Mouse (Mus musculus): ENCODE data around the gene Setd5.

The Setd5 gene

DNA sequence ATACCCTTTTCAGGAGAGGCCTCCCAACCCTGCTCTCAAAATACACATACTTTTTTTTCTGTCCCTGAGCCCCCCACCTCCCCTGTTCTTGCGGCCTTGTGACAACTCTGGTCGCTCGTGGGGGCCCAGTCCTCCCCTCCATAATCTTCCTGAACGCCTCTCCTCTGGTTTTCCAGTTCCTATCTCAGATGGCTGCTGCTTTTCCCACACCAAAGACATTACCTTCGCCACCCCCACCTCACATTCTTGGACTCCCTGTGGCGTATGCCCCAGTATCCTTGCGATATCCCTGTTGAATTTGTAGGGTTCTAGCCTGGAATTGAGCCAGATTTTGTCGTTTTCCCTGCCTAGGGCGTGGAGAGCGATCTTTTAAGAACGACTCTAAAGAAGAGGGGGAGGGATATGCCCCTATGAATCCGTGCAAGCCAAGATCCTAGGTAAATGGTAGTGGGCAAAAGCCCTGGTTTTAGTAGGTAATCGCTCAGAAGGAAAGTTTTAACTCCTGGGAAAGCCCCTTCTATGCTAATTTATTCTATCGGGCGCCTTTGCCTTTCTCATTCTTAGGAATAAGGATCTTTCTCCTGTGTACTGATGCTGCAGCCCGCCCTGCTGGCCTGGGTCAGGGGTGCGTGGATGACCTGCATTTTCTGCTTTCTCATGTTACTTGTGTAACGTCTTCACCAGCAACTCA is 1.0 kb downstream of the Setd5 start:
- H3K36me3 ChIP-seq (ENCODE audit: control insufficient read depth, insufficient read depth, low read length, poor library complexity, severe bottlenecking) = no peaks in the 10 kb centered on the region
- peak; percentile 18 for DNase-seq (ENCODE audit: low read depth, low spot score)

DNA sequence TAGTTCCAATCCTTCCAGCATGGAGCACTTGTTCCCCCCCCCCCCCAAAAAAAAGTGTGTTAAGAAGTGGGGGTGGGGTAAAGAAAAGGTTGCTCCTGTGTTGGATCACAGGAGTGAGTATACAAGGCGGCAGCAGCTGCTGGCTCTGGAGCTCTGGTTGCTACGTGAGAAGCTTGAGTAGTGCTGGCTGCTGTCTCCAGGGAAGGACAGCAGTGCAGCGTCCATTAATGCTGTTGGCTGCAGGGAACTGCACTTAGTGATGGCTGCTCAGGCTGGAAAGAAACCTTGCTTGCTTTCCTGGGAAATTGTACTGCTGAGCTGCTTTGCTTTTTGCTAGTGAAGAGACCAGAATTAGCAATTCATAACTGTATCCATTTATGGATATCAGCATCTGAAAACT is 2.3 kb downstream of the Setd5 start:
- DNase-seq (ENCODE audit: low read depth, low spot score) = no peak
- Histone ChIP-seq H3K27me3 (ENCODE audit: control insufficient read depth, insufficient read depth, low read length, poor library complexity, severe bottlenecking) (no peaks in the 10 kb centered on the region), H3K36me3 (ENCODE audit: control insufficient read depth, insufficient read depth, low read length, poor library complexity, severe bottlenecking) (no peaks in the 10 kb centered on the region)

More for the DNA sequence above, 1.0 kb downstream of the Setd5 start:
- H3K27me3 ChIP-seq (ENCODE audit: control insufficient read depth, insufficient read depth, low read length, poor library complexity, severe bottlenecking) = no peaks in the 10 kb centered on the region

DNA sequence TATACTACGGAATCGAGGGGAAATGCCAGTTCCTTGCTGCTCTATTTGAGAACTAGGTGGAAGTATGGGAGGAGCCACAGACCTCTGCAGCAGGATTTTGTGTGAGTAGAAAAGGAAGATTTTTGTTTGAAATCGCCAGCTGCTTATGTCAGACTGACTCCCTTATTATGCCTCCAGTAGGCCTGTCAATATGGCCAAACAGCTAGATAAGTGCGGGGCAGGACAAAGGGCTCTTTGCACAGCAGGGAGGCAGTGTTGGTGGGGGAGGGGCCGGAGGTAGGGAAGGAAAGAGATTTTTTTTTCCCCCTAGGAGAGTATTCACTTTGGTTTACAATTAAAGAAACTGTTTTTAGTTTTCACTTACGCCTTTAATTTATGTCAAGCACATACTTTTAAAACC is 5.1 kb downstream of the Setd5 start:
- Histone ChIP-seq H3K27me3 (ENCODE audit: control insufficient read depth, insufficient read depth, low read length, poor library complexity, severe bottlenecking) (no peaks in the 10 kb centered on the region), H3K36me3 (ENCODE audit: control insufficient read depth, insufficient read depth, low read length, poor library complexity, severe bottlenecking) (no peaks in the 10 kb centered on the region)
- no peak for DNase-seq (ENCODE audit: low read depth, low spot score)

DNA sequence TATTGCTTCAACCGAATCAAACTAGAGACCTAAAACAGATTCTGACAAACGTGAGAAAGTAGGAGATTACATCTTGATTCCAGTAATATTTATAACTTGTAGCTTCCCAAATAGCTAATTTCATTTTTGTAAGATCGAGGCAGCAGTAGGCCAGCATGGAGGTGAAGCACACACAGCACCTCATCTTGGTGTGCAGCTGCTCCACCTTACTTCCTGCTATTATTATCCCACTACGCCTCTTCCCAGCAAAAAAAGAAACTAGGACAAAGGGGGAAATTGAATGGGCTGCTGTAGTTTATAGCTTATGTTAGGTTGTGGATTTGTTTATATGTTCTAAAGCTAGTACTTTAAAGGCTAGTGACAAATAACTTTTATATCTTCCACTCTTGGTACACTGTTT is 7.4 kb downstream of the Setd5 start:
- no peaks in the 10 kb centered on the region for H3K36me3 ChIP-seq (ENCODE audit: control insufficient read depth, insufficient read depth, low read length, poor library complexity, severe bottlenecking)
- DNase-seq (ENCODE audit: low read depth, low spot score) = no peak
- H3K27me3 ChIP-seq (ENCODE audit: control insufficient read depth, insufficient read depth, low read length, poor library complexity, severe bottlenecking) = no peaks in the 10 kb centered on the region

DNA sequence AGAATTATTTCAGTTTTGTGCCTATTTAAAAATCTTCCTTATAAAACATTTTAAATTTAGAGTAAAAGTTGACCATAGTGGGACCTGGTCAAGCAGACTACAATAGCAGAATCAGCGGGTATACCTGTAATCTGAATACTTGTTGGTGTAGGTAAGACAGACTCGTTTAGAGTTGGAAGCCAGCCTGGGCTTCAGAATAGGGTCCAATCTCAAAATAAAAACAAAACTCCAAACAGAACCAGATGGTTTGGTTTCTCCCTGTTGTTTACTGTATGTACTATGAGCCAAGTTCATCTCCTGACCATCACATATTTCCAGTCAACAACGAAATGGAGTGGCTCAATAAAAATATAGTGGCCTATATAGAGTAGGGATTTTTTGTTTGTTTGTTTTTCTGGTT is 16.0 kb downstream of the Setd5 start:
- DNase-seq (ENCODE audit: low read depth, low spot score) = no peak
- H3K27me3 ChIP-seq (ENCODE audit: control insufficient read depth, insufficient read depth, low read length, poor library complexity, severe bottlenecking) = no peaks in the 10 kb centered on the region
- H3K36me3 ChIP-seq (ENCODE audit: control insufficient read depth, insufficient read depth, low read length, poor library complexity, severe bottlenecking) = no peaks in the 10 kb centered on the region

DNA sequence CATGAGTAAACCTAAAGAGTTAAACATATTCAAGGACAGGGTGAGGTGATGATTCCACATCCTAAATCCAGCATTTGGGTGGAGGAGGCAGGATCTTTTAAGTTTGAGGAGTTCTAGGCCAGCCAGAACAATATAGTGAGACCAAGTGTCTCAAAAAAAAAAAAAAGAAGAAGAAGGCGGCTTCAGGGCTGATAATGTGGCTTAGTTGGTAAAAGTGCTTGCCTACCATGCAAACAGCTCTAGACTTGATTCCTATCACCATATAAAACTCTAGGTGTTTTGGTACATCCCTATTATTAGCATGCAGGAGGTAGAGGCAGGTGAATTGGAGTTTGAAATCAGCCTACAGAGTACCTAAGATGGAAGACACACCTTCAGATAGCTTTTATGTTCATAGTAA is 18.4 kb downstream of the Setd5 start:
- DNase-seq (ENCODE audit: low read depth, low spot score) = no peak
- no peaks in the 10 kb centered on the region for H3K36me3 ChIP-seq (ENCODE audit: control insufficient read depth, insufficient read depth, low read length, poor library complexity, severe bottlenecking)
- H3K27me3 ChIP-seq (ENCODE audit: control insufficient read depth, insufficient read depth, low read length, poor library complexity, severe bottlenecking) = no peaks in the 10 kb centered on the region

DNA sequence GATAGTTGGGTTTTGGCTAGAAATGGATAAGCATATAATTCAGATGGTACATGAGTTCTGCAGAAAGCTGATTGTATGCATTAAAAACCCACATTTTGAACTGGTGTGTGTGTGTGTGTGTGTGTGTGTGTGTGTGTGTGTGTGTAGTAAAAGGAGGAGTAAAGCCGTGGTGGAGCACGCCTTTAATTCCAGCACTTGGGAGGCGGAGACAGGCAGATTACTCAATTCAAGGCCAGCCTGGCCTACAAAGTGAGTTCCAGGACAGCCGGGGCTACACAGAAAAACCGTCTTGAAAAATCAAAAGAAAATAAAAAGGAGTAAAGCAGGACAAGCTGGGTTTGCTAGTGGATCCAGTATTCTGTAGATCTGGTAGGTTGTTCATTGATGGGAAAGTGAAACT is 20.5 kb downstream of the Setd5 start:
- no peaks in the 10 kb centered on the region for H3K36me3 ChIP-seq (ENCODE audit: control insufficient read depth, insufficient read depth, low read length, poor library complexity, severe bottlenecking)
- no peak for DNase-seq (ENCODE audit: low read depth, low spot score)
- H3K27me3 ChIP-seq (ENCODE audit: control insufficient read depth, insufficient read depth, low read length, poor library complexity, severe bottlenecking) = no peaks in the 10 kb centered on the region

DNA sequence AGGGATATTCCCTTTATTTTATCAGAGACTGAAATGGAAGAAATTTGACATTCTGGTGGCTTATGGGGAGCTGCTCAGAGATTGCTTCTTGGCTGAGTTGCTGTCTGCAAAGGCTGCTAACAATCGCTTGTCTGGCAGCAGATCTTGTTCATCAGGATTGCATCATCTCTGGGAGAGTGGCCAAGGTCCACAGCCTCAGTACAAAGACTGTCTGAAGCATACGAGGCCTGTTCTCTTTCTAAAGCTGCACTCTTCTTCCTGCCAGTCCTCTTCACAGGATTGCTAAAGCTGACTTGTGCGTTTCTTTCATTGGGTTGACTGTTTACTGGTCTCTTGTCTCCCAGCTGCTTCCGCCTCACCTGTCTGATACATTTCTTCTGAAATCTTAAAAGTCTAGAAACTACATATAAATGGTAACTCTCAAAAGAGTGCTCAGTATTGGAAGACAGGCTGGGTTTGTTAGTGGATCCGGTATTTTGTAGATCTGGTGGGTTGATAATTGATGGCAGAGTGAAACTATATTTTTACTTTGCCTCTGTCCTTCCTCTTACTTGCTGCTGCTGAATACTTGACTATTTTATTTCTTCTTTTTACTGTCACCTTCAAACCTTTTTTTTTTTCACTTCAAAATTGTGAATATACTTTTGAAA is 22.6 kb downstream of the Setd5 start:
- DNase-seq (ENCODE audit: low read depth, low spot score) = no peak
- no peaks in the 10 kb centered on the region for H3K27me3 ChIP-seq (ENCODE audit: control insufficient read depth, insufficient read depth, low read length, poor library complexity, severe bottlenecking)

DNA sequence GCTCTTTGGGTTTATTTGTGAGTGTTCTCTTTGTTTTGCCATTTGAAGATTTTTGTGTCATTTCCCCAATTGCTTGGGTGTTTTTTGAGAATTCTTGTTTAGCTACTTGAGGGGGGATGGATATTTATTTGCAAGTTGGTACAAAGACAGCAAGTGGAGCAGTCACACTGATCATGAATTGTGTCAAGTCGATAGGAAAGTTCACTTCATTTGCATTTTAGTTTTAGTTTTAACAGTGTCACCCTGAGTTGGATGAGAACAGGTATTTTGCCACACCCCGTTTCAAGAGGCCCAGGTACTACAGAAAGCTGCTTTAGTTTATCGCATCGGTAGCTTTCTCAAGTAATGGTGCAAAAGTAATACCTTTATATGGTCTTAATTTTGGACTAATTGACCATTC is 25.4 kb downstream of the Setd5 start:
- peak; percentile 36 for DNase-seq (ENCODE audit: low read depth, low spot score)
- H3K27me3 ChIP-seq (ENCODE audit: control insufficient read depth, insufficient read depth, low read length, poor library complexity, severe bottlenecking) = no peaks in the 10 kb centered on the region
- 0 out of 2 replicates have a peak, but pooled peaks cover 4% of the 10 kb centered on the region for H3K36me3 ChIP-seq (ENCODE audit: control insufficient read depth, insufficient read depth, low read length, poor library complexity, severe bottlenecking)

More for the DNA sequence above, 22.6 kb downstream of the Setd5 start:
- H3K36me3 ChIP-seq (ENCODE audit: control insufficient read depth, insufficient read depth, low read length, poor library complexity, severe bottlenecking) = no peaks in the 10 kb centered on the region

DNA sequence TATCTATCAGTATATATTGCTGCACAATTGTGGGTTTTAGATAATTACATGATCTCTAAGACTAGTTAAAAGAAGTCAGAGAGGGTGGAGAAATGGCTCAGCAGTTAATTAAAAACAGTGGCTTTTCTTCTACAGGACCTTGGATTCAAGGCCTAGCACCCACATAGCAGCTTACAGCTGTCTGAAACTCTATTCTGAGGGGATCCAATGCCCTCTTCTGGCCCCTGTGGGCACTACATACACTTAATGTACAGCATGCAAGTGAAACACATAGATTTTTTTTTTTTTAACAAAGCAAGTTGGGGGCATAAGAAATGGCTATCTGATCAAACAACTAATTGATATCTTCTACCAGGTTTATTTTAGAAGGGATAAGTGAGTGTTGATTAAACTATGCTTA is 26.6 kb downstream of the Setd5 start:
- DNase-seq (ENCODE audit: low read depth, low spot score) = peak; percentile 86
- 0 out of 2 replicates have a peak, but pooled peaks cover 5% of the 10 kb centered on the region for H3K36me3 ChIP-seq (ENCODE audit: control insufficient read depth, insufficient read depth, low read length, poor library complexity, severe bottlenecking)

DNA sequence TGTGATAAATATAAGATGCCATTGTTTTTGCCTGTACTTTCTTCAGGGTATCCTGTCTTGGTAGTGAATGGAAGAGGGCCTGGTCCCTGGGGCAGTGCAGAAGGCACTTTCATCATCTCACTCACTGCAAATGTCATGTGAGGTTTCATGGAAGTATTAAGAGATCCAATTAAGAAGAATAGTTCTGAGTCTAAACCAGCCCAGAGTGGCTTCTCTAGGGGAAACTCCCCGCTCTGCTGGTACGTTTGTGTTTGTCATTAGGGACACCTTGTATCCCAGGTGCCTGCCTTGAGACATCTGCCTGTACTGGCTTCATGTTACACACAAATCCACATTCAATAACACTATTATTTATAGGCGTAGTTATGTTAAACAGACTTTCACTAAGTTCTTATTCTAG is 32.2 kb downstream of the Setd5 start:
- Histone ChIP-seq H3K27me3 (ENCODE audit: control insufficient read depth, insufficient read depth, low read length, poor library complexity, severe bottlenecking) (no peaks in the 10 kb centered on the region), H3K36me3 (ENCODE audit: control insufficient read depth, insufficient read depth, low read length, poor library complexity, severe bottlenecking) (peaks cover 18% of the 10 kb centered on the region)
- DNase-seq (ENCODE audit: low read depth, low spot score) = no peak

More for the DNA sequence above, 26.6 kb downstream of the Setd5 start:
- H3K27me3 ChIP-seq (ENCODE audit: control insufficient read depth, insufficient read depth, low read length, poor library complexity, severe bottlenecking) = no peaks in the 10 kb centered on the region

DNA sequence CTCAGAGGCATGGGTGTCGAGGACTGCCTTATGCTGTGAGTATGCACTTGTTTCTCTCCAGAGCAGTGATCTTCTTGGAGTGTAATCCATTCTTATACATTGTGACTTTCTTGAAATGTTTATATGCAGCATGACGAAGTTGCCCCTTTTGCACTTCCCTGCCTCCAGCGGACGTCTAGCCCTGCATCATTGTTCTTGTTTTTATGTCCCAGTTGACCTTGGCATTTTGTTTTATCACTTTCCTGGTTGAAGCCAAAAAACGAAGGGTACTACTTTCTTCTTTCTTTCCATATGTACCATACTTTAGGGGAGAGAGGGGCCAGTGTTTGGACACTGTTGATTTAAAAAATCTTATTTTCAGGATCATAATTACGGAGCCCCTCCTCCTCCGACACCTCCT is 32.8 kb downstream of the Setd5 start:
- H3K36me3 ChIP-seq (ENCODE audit: control insufficient read depth, insufficient read depth, low read length, poor library complexity, severe bottlenecking) = peaks cover 18% of the 10 kb centered on the region
- no peaks in the 10 kb centered on the region for H3K27me3 ChIP-seq (ENCODE audit: control insufficient read depth, insufficient read depth, low read length, poor library complexity, severe bottlenecking)
- no peak for DNase-seq (ENCODE audit: low read depth, low spot score)

DNA sequence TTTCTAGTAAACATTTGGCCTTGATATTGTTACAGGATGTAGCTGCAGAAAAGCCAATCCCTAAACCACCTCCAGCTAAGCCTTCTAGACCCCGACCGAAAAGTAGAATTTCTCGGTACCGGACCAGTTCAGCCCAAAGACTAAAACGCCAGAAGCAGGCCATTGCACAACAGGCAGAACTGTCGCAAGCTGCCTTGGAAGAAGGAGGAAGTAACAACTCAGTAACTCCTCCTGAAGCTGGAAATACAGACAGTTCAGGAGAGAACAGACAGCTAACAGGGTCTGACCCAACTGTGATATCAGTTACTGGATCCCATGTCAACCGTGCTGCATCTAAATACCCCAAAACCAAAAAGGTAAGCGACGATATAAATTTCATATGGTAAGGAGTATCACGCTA is 43.6 kb downstream of the Setd5 start:
- H3K36me3 ChIP-seq (ENCODE audit: control insufficient read depth, insufficient read depth, low read length, poor library complexity, severe bottlenecking) = peaks cover 24% of the 10 kb centered on the region
- no peaks in the 10 kb centered on the region for H3K27me3 ChIP-seq (ENCODE audit: control insufficient read depth, insufficient read depth, low read length, poor library complexity, severe bottlenecking)
- no peak for DNase-seq (ENCODE audit: low read depth, low spot score)

DNA sequence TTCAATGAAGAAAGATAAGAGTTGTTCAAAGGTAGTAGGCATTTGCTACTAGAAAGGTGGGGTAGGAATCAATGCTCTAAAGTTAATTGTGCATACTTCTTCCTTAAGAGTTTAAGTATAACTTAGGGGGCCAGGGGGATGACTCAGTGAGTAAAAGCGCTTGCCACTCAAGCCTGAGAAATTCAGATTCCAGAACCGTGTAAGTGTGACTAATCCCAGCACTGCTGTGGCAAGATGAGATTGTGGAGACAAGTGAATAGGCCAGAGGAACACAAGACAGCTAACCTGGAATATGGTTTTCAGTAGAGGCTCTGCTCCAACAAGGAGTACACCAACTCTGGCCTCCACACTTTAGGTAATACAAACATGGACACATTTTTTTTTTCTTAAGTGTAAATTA is 56.2 kb downstream of the Setd5 start:
- DNase-seq (ENCODE audit: low read depth, low spot score) = no peak
- H3K36me3 ChIP-seq (ENCODE audit: control insufficient read depth, insufficient read depth, low read length, poor library complexity, severe bottlenecking) = peaks cover 5% of the 10 kb centered on the region; the same call in 1 of the 2 replicates
- H3K27me3 ChIP-seq (ENCODE audit: control insufficient read depth, insufficient read depth, low read length, poor library complexity, severe bottlenecking) = no peaks in the 10 kb centered on the region

DNA sequence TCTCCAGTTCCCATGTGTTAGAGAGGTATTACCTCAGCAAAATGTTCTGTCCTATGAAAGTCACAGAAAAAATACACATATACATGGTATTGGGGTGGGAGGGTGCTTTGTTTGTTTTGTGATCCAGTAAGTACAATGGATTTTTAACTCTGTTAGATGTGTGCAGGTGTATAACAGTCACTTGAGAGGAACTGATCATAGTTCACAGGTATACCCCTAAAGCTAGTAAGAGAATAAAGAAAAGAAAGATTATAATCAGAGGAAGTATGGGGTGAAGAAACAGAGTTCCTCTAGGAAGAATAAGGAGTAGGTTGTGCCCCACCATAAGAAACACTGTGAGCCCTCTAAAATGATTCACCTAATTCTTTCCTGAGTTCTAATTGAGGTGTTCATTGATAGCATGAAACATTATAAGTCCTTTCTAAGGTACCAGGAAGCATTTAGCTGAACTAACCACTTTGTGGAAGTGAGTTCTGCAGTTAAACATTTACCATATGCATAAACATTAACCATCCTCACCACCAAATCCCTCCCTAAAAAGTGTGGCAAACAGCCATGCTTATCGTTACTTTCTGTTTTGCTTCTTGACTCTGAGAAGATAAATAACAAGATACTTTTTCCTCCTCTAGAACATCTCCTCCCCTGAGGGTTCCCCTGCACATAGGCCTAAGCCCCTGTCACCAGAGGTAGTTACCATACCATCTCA is 64.4 kb downstream of the Setd5 start:
- DNase-seq (ENCODE audit: low read depth, low spot score) = no peak
- peaks cover 7% of the 10 kb centered on the region for H3K36me3 ChIP-seq (ENCODE audit: control insufficient read depth, insufficient read depth, low read length, poor library complexity, severe bottlenecking)
- no peaks in the 10 kb centered on the region for H3K27me3 ChIP-seq (ENCODE audit: control insufficient read depth, insufficient read depth, low read length, poor library complexity, severe bottlenecking)

All from splenic B cell, adult 2 months (primary cell).